Mouse (Mus musculus) ES-Bruce4 (cell line): Measurements from ENCODE around the gene Ctdsp2. TPM values are rescaled to one million over a fixed set of nuclear protein-coding genes. Genes with fewer than 3 reads are reported as not detected.

Source experiments
- H3K27ac ChIP-seq: 2 replicates; pipeline ENCODE4 v1.5.1; 2012; ENCODE audit warnings: low read length, inconsistent platforms; ENCODE audit not compliant: insufficient read depth
- H3K27me3 ChIP-seq: 2 replicates; pipeline ENCODE4 v1.6.1; 2012; ENCODE audit warnings: mild to moderate bottlenecking, low read length, inconsistent platforms; ENCODE audit not compliant: control insufficient read depth, poor library complexity, insufficient read depth, severe bottlenecking
- H3K36me3 ChIP-seq: 2 replicates; pipeline ENCODE4 v1.6.1; 2012; ENCODE audit warnings: inconsistent platforms, mild to moderate bottlenecking, low read length, moderate library complexity; ENCODE audit not compliant: control insufficient read depth, poor library complexity, insufficient read depth, severe bottlenecking
- H3K4me1 ChIP-seq: one replicate; pipeline ENCODE4 v1.8.1; 2011; ENCODE audit warnings: low read length; ENCODE audit not compliant: control insufficient read depth, insufficient read depth
- H3K4me3 ChIP-seq: 2 replicates; pipeline ENCODE4 v1.5.1; 2011; ENCODE audit warnings: low read depth, mild to moderate bottlenecking, low read length
- H3K9ac ChIP-seq: 2 replicates; pipeline ENCODE4 v1.6.1; 2012; ENCODE audit warnings: low read depth, mild to moderate bottlenecking, inconsistent platforms; ENCODE audit not compliant: poor library complexity, severe bottlenecking
- H3K9me3 ChIP-seq: replicated peaks from 2 replicates; pipeline ENCODE4 v1.6.1; 2012; ENCODE audit warnings: mild to moderate bottlenecking, low read length, inconsistent platforms; ENCODE audit not compliant: control insufficient read depth, poor library complexity, insufficient read depth, severe bottlenecking
- CTCF ChIP-seq: IDR thresholded peaks from one replicate; pipeline ENCODE4 v1.8.1; 2011; ENCODE audit warnings: low read depth, low read length
- EP300 ChIP-seq: IDR thresholded peaks from 2 replicates; pipeline ENCODE4 v1.6.1; 2011; ENCODE audit warnings: low read depth, low read length; ENCODE audit not compliant: insufficient read depth
- POLR2A ChIP-seq: IDR thresholded peaks from one replicate; pipeline ENCODE4 v1.8.1; 2011; ENCODE audit warnings: low read length; ENCODE audit not compliant: insufficient read depth
- polyA plus RNA-seq: library from polyadenylated mRNA; stranded (reverse); fragments of >200 nt; gene quantifications from 2 replicates; pipeline ENCODE4 v1.2.4, GENCODE M21; 2011; ENCODE audit warnings: low read depth; ENCODE audit not compliant: missing spikeins, insufficient read depth, insufficient read length

The Ctdsp2 gene
- polyA plus RNA-seq, 1 experiment: 62.0 TPM

GRCm38 (mm10) chr10:127002056-127002455, 23.5 kb downstream of the Ctdsp2 start:
- Histone ChIP-seq H3K27me3 (no peaks in the 10 kb centered on the region), H3K27ac (no peak overlapping the region), H3K4me3 (no peak overlapping the region), H3K9ac (no peak overlapping the region), H3K36me3 (no peaks in the 10 kb centered on the region), H3K4me1 (no peaks in the 10 kb centered on the region), H3K9me3 (no peaks in the 10 kb centered on the region)
- no peak for TF ChIP-seq CTCF
- TF ChIP-seq POLR2A: no peak
- TF ChIP-seq EP300: no peak

- H3K4me3 ChIP-seq: no peak overlapping the region
- no peak overlapping the region for H3K27ac ChIP-seq
- H3K9me3 ChIP-seq: no peaks in the 10 kb centered on the region
- H3K9ac ChIP-seq: no peak overlapping the region
- no peak for TF ChIP-seq CTCF
- TF ChIP-seq EP300: no peak
- no peak for TF ChIP-seq POLR2A
- H3K36me3 ChIP-seq: no peaks in the 10 kb centered on the region
- no peaks in the 10 kb centered on the region for H3K4me1 ChIP-seq
- H3K27me3 ChIP-seq: no peaks in the 10 kb centered on the region
These were observed 24.2 kb downstream of the Ctdsp2 start for GRCm38 (mm10) chr10:127002765-127003164.

DNA sequence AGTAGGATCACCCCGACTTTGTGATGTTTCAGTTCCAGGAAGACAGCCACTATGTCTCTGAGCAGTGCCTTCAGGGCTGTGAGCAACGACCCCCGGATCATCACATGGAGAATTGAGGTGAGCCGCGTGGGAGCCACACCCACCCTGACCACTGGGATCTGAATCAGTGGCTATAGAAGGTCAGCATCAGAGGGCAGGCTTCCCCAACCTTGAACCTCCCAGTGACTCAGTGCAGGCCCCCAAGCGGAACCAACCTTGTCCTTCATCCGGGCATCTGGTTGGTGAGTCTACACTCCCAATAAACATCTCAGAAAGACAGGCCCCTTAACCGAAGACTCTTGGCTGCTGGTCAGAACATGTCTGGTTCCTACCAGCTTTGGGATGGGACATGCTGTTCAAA, 24.8 kb downstream of the Ctdsp2 start:
- H3K9ac ChIP-seq: no peak overlapping the region
- no peak overlapping the region for H3K27ac ChIP-seq
- no peaks in the 10 kb centered on the region for H3K4me1 ChIP-seq
- H3K36me3 ChIP-seq: no peaks in the 10 kb centered on the region
- no peaks in the 10 kb centered on the region for H3K9me3 ChIP-seq
- TF ChIP-seq CTCF (no peak), POLR2A (no peak), EP300 (no peak)
- H3K27me3 ChIP-seq: no peaks in the 10 kb centered on the region
- H3K4me3 ChIP-seq: no peak overlapping the region

DNA sequence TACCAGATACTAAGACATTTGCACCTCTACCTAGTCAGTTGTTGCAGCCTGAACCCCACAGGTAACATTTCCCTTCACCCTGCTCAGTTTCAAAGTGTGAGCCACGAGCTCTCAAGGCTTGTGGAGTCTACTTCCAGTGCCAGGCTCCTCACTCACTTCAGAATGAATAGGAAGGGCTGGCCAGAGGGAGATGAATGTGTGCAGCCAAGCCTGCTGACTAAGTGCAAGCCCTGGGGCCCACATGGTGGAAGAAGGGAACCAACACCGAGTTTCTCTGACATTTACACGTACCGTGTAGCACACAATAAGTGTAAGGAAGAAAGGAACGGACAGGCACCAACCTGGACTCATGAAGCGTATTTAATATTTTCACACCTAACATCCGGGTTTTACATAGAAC, 25.3 kb downstream of the Ctdsp2 start:
- H3K4me1 ChIP-seq: no peaks in the 10 kb centered on the region
- H3K36me3 ChIP-seq: no peaks in the 10 kb centered on the region
- no peak overlapping the region for H3K9ac ChIP-seq
- no peaks in the 10 kb centered on the region for H3K27me3 ChIP-seq
- H3K4me3 ChIP-seq: no peak overlapping the region
- no peak for TF ChIP-seq CTCF
- no peak for TF ChIP-seq EP300
- TF ChIP-seq POLR2A: no peak
- H3K27ac ChIP-seq: no peak overlapping the region
- H3K9me3 ChIP-seq: no peaks in the 10 kb centered on the region

- Histone ChIP-seq H3K27ac (no peak overlapping the region), H3K36me3 (no peaks in the 10 kb centered on the region), H3K4me1 (no peaks in the 10 kb centered on the region), H3K27me3 (no peaks in the 10 kb centered on the region), H3K9me3 (no peaks in the 10 kb centered on the region), H3K4me3 (no peak overlapping the region), H3K9ac (no peak overlapping the region)
- TF ChIP-seq EP300: no peak
- TF ChIP-seq CTCF: peak; percentile 47
These were observed 38.0 kb downstream of the Ctdsp2 start for GRCm38 (mm10) chr10:127016488-127016887.

DNA sequence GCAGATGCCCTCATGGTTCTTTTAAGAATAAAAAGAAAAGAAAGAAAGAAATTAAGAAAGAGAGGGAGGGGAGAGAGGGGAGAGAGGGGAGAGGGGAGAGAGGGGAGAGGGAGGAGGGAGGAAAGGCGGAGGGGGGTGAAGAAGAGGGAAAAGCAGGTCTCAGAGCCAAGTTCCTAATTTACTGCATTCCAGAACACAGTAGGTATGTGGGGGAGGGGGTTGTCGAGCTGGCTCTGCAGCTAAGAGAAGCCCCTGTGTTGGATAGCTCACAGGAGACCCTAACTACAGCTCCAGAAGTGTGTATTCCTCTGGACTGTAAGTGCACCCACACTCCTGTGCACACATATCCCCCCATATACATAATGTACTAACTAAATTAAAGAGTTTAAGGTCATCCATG, 38.6 kb downstream of the Ctdsp2 start:
- TF ChIP-seq CTCF: no peak
- TF ChIP-seq POLR2A: no peak
- TF ChIP-seq EP300: no peak
- Histone ChIP-seq H3K27ac (no peak overlapping the region), H3K27me3 (no peaks in the 10 kb centered on the region), H3K9ac (no peak overlapping the region), H3K9me3 (no peaks in the 10 kb centered on the region), H3K4me3 (no peak overlapping the region), H3K4me1 (no peaks in the 10 kb centered on the region), H3K36me3 (no peaks in the 10 kb centered on the region)
